Mouse (Mus musculus) kidney, embryonic 16.5 days (tissue): ENCODE data around the gene Bcdin3d. TPM values are rescaled to one million over a fixed set of nuclear protein-coding genes. Genes with fewer than 3 reads are reported as not detected.

Source experiments
- ATAC-seq: fragments of 200-750 bp; cut with Nextera tagmentation; 2 replicates; pipeline ENCODE4 v1.8.0; 2017; ENCODE audit warnings: moderate TSS enrichment; ENCODE audit not compliant: low FRiP score, low TSS enrichment
- H3K27ac ChIP-seq: fragments of 300-500 bp; sonication (generic); 2 replicates; pipeline ENCODE4 v1.5.1; 2014; ENCODE audit warnings: low read length
- H3K27me3 ChIP-seq: fragments of 300-500 bp; sonication (generic); 2 replicates; pipeline ENCODE4 v1.6.1; 2014; ENCODE audit warnings: low read length, control low read depth, mixed read lengths; ENCODE audit not compliant: insufficient read depth
- H3K36me3 ChIP-seq: fragments of 300-500 bp; sonication (generic); 2 replicates; pipeline ENCODE4 v1.6.1; 2014; ENCODE audit warnings: low read length, control low read depth, mixed read lengths; ENCODE audit not compliant: insufficient read depth
- H3K4me1 ChIP-seq: fragments of 300-500 bp; sonication (generic); 2 replicates; pipeline ENCODE4 v1.6.1; 2014; ENCODE audit warnings: low read length, control low read depth, mixed read lengths; ENCODE audit not compliant: insufficient read depth
- H3K4me2 ChIP-seq: fragments of 300-500 bp; sonication (generic); replicated peaks from 2 replicates; pipeline ENCODE4 v1.6.1; 2014; ENCODE audit warnings: low read depth, low read length
- H3K4me3 ChIP-seq: fragments of 300-500 bp; sonication (generic); 2 replicates; pipeline ENCODE4 v1.5.1; 2014; ENCODE audit warnings: mild to moderate bottlenecking, low read length
- H3K9ac ChIP-seq: fragments of 300-500 bp; sonication (generic); replicated peaks from 2 replicates; pipeline ENCODE4 v1.6.1; 2014; ENCODE audit warnings: low read length
- H3K9me3 ChIP-seq: fragments of 300-500 bp; sonication (generic); 2 replicates; pipeline ENCODE4 v1.6.1; 2016; ENCODE audit warnings: low read length, control low read depth
- WGBS: fragments of 180-500 bp; shearing (Covaris S2); extraction: QIAGEN DNeasy Blood & Tissue Kit; methylation state at CpG from one replicate; pipeline ENCODE4 v1.1.7; 2014; 5-methylcytosine and 5-hydroxymethylcytosine counted together
- polyA plus RNA-seq: library from polyadenylated mRNA; unstranded; fragments of >200 nt; fragmentation: Nextera tagmentation; extraction: Ambion mirVana; gene quantifications from 2 replicates; pipeline ENCODE4 v1.2.1, GENCODE M21; 2015

Bcdin3d gene
- polyA plus RNA-seq, 1 experiment from 2014 or later = 16.8 TPM

- Histone ChIP-seq H3K27me3 (no peaks in the 10 kb centered on the region), H3K4me3 (no peak overlapping the region), H3K9me3 (no peaks in the 10 kb centered on the region), H3K9ac (no peak overlapping the region), H3K27ac (no peak overlapping the region), H3K4me1 (peaks cover 12% of the 10 kb centered on the region), H3K4me2 (no peak overlapping the region), H3K36me3 (0 out of 2 replicates have a peak, but pooled peaks cover under 1% of the 10 kb centered on the region)
- 76% methylated on average over 1 of the region's 1 CpGs for WGBS
- ATAC-seq = no peak
These were observed 1.3 kb upstream of the Bcdin3d start for GRCm38 (mm10) chr15:99475814-99476213.

GRCm38 (mm10) chr15:99473801-99474575 lies 542 bp downstream of the Bcdin3d start:
- peaks cover 14% of the 10 kb centered on the region for H3K4me1 ChIP-seq
- no peaks in the 10 kb centered on the region for H3K27me3 ChIP-seq
- 5% methylated on average over 38 of the region's 38 CpGs for WGBS
- H3K4me3 ChIP-seq = peak overlapping the region; percentile 92
- no peaks in the 10 kb centered on the region for H3K9me3 ChIP-seq
- ATAC-seq = peak; percentile 83
- H3K9ac ChIP-seq = peak overlapping the region; percentile 96
- peak overlapping the region; percentile 85 for H3K4me2 ChIP-seq
- peaks cover 8% of the 10 kb centered on the region for H3K36me3 ChIP-seq
- H3K27ac ChIP-seq = peak overlapping the region; percentile 96

- Histone ChIP-seq H3K4me1 (peaks cover 14% of the 10 kb centered on the region), H3K27ac (no peak overlapping the region), H3K4me3 (no peak overlapping the region), H3K9me3 (no peaks in the 10 kb centered on the region), H3K9ac (0 out of 2 replicates have a peak overlapping the region, but pooled peaks have one; percentile 9), H3K36me3 (peaks cover 8% of the 10 kb centered on the region), H3K4me2 (no peak overlapping the region), H3K27me3 (no peaks in the 10 kb centered on the region)
- 80% methylated on average over 7 of the region's 7 CpGs for WGBS
- no peak for ATAC-seq
These were observed 1.6 kb downstream of the Bcdin3d start for GRCm38 (mm10) chr15:99472972-99473371.

GRCm38 (mm10) chr15:99471677-99472063 lies 2.9 kb downstream of the Bcdin3d start:
- Histone ChIP-seq H3K4me1 (peaks cover 19% of the 10 kb centered on the region), H3K4me3 (no peak overlapping the region), H3K4me2 (no peak overlapping the region), H3K36me3 (peaks cover 8% of the 10 kb centered on the region), H3K27ac (no peak overlapping the region), H3K27me3 (no peaks in the 10 kb centered on the region), H3K9ac (no peak overlapping the region), H3K9me3 (no peaks in the 10 kb centered on the region)
- no peak for ATAC-seq
- WGBS = 71% methylated on average over 14 of the region's 14 CpGs

- Histone ChIP-seq H3K9ac (no peak overlapping the region), H3K27me3 (no peaks in the 10 kb centered on the region), H3K36me3 (peaks cover 8% of the 10 kb centered on the region), H3K4me3 (no peak overlapping the region), H3K4me2 (no peak overlapping the region), H3K4me1 (peaks cover 19% of the 10 kb centered on the region), H3K9me3 (no peaks in the 10 kb centered on the region), H3K27ac (peak overlapping the region; percentile 5; the same call in 1 of the 2 replicates)
- ATAC-seq = no peak
- 60% methylated on average over 17 of the region's 17 CpGs for WGBS
These were observed 3.4 kb downstream of the Bcdin3d start for GRCm38 (mm10) chr15:99470971-99471676.

GRCm38 (mm10) chr15:99470224-99470761 lies 4.2 kb downstream of the Bcdin3d start:
- WGBS = 82% methylated on average over 31 of the region's 31 CpGs

GRCm38 (mm10) chr15:99469736-99470135 lies 4.8 kb downstream of the Bcdin3d start:
- H3K9me3 ChIP-seq = no peaks in the 10 kb centered on the region
- ATAC-seq = no peak
- no peaks in the 10 kb centered on the region for H3K27me3 ChIP-seq
- peak overlapping the region; percentile 16; the same call in 1 of the 2 replicates for H3K27ac ChIP-seq
- H3K4me1 ChIP-seq = peaks cover 16% of the 10 kb centered on the region
- 81% methylated on average over 4 of the region's 4 CpGs for WGBS
- no peak overlapping the region for H3K9ac ChIP-seq
- H3K4me2 ChIP-seq = no peak overlapping the region
- no peak overlapping the region for H3K4me3 ChIP-seq
- peaks cover 8% of the 10 kb centered on the region for H3K36me3 ChIP-seq

More at GRCm38 (mm10) chr15:99470224-99470761, 4.2 kb downstream of the Bcdin3d start:
- Histone ChIP-seq H3K9me3 (no peaks in the 10 kb centered on the region), H3K36me3 (peaks cover 8% of the 10 kb centered on the region), H3K4me1 (peaks cover 19% of the 10 kb centered on the region), H3K27me3 (no peaks in the 10 kb centered on the region), H3K27ac (peak overlapping the region; percentile 16; the same call in 1 of the 2 replicates), H3K9ac (no peak overlapping the region), H3K4me2 (no peak overlapping the region), H3K4me3 (no peak overlapping the region)
- no peak for ATAC-seq

- Histone ChIP-seq H3K4me3 (no peak overlapping the region), H3K4me2 (no peak overlapping the region), H3K27ac (no peak overlapping the region), H3K9me3 (no peaks in the 10 kb centered on the region), H3K27me3 (no peaks in the 10 kb centered on the region), H3K36me3 (peaks cover 8% of the 10 kb centered on the region), H3K4me1 (peaks cover 15% of the 10 kb centered on the region), H3K9ac (no peak overlapping the region)
- WGBS = 44% methylated on average over 3 of the region's 3 CpGs
- ATAC-seq = no peak
These were observed 5.5 kb downstream of the Bcdin3d start for GRCm38 (mm10) chr15:99469067-99469466.

- ATAC-seq = no peak
These were observed 11.3 kb downstream of the Bcdin3d start for GRCm38 (mm10) chr15:99463194-99463593.

More at GRCm38 (mm10) chr15:99463194-99463593, 11.3 kb downstream of the Bcdin3d start:
- Histone ChIP-seq H3K27me3 (no peaks in the 10 kb centered on the region), H3K36me3 (no peaks in the 10 kb centered on the region), H3K9me3 (no peaks in the 10 kb centered on the region), H3K4me1 (peaks cover 8% of the 10 kb centered on the region), H3K9ac (no peak overlapping the region), H3K4me3 (no peak overlapping the region), H3K4me2 (no peak overlapping the region), H3K27ac (no peak overlapping the region)
- WGBS = 65% methylated on average over 13 of the region's 13 CpGs
